Mouse (Mus musculus): ENCODE data around the gene Ephb4.

GRCm38 (mm10) chr5:137410066-137410465 is 60.2 kb downstream of the Ephb4 start:
- no peak for TF ChIP-seq GATA1 (IDR thresholded peaks at IDR 0.05; ENCODE audit: low read length)
- TF ChIP-seq TAL1 (IDR thresholded peaks at IDR 0.05; ENCODE audit: low read length), result no peak
